Mouse (Mus musculus) testis, adult 2 months (tissue): Measurements from ENCODE around the gene Zfp595. TPM values are rescaled to one million over a fixed set of nuclear protein-coding genes. Genes with fewer than 3 reads are reported as not detected.
A peak's percentile ranks its signal among the peaks of the same experiment; 100 is the strongest.
"Not testable (repeated sequence)": the region's sequence is repeated elsewhere in the genome, so short reads cannot be mapped to it uniquely, and the experiment has no call there.

ENCODE experiments used
- H3K27ac ChIP-seq: fragments of 200-500 bp; 2 replicates; pipeline ENCODE4 v1.5.1; 2012; ENCODE audit warnings: low read depth, low read length; ENCODE audit not compliant: control insufficient read depth, insufficient read depth
- H3K27me3 ChIP-seq: fragments of 200-500 bp; 2 replicates; pipeline ENCODE4 v1.6.1; 2012; ENCODE audit warnings: mild to moderate bottlenecking, low read length, moderate library complexity; ENCODE audit not compliant: control insufficient read depth, insufficient read depth
- H3K36me3 ChIP-seq: fragments of 200-500 bp; 2 replicates; pipeline ENCODE4 v1.6.1; 2012; ENCODE audit warnings: mild to moderate bottlenecking, low read length; ENCODE audit not compliant: control insufficient read depth, insufficient read depth
- H3K4me1 ChIP-seq: fragments of 200-500 bp; 2 replicates; pipeline ENCODE4 v1.6.1; 2012; ENCODE audit warnings: low read length; ENCODE audit not compliant: control insufficient read depth, insufficient read depth
- H3K4me3 ChIP-seq: fragments of 200-500 bp; 2 replicates; pipeline ENCODE4 v1.5.1; 2012; ENCODE audit warnings: low read depth, mild to moderate bottlenecking, low read length, moderate library complexity, mixed read lengths; ENCODE audit not compliant: control insufficient read depth
- CTCF ChIP-seq: fragments of 200-500 bp; IDR thresholded peaks from 2 replicates; pipeline ENCODE4 v1.5.1; 2012; ENCODE audit warnings: low read depth, mild to moderate bottlenecking, inconsistent platforms, low read length, moderate library complexity; ENCODE audit not compliant: control insufficient read depth, insufficient read depth, insufficient replicate concordance
- POLR2A ChIP-seq: fragments of 200-500 bp; IDR thresholded peaks from 2 replicates; pipeline ENCODE4 v1.6.1; 2012; ENCODE audit warnings: low read depth, mild to moderate bottlenecking, inconsistent platforms, low read length, moderate library complexity; ENCODE audit not compliant: control insufficient read depth
- polyA plus RNA-seq: library from polyadenylated mRNA; depleted of rRNA; stranded (reverse); fragments of >200 nt; gene quantifications from 2 replicates; pipeline ENCODE4 v1.2.3, GENCODE M21; 2012; rRNA removed

The Zfp595 gene
- polyA plus RNA-seq, 1 experiment = 0.47 TPM

- Histone ChIP-seq H3K4me1 (peaks cover 3% of the 10 kb centered on the region), H3K27ac (no peak overlapping the region), H3K27me3 (no peaks in the 10 kb centered on the region), H3K4me3 (no peak overlapping the region; the same call in 1 of the 2 replicates), H3K36me3 (no peaks in the 10 kb centered on the region)
- TF ChIP-seq CTCF (no peak), POLR2A (no peak)
These were observed 25.7 kb downstream of the Zfp595 start for GRCm38 (mm10) chr13:67306718-67307117.

- Histone ChIP-seq H3K4me1 (peaks cover 3% of the 10 kb centered on the region), H3K36me3 (no peaks in the 10 kb centered on the region), H3K27ac (peak within 1 kb of the TSS; percentile 19), H3K4me3 (peak within 1 kb of the TSS; percentile 82), H3K27me3 (no peaks in the 10 kb centered on the region)
- TF ChIP-seq POLR2A (peak; percentile 63; the same call in 1 of the 2 replicates), CTCF (no peak)
These were observed 26.3 kb downstream of the Zfp595 start, which contains the start of gene Zfp457 for GRCm38 (mm10) chr13:67305822-67306672. Gene Zfp457 (minus strand): TSS chr13:67306485.

GRCm38 (mm10) chr13:67278314-67278713, 54.1 kb downstream of the Zfp595 start, which contains the start of gene Zfp458:
Gene Zfp458 (minus strand): TSS chr13:67278466.
- Histone ChIP-seq H3K27ac (no peak within 1 kb of the TSS), H3K27me3 (no peaks in the 10 kb centered on the region), H3K4me3 (peak within 1 kb of the TSS; percentile 80), H3K36me3 (no peaks in the 10 kb centered on the region), H3K4me1 (no peaks in the 10 kb centered on the region)
- TF ChIP-seq POLR2A (no peak), CTCF (no peak)

- H3K27ac ChIP-seq, H3K36me3 ChIP-seq, H3K4me1 ChIP-seq, H3K27me3 ChIP-seq: not testable (repeated sequence)
- peak overlapping the region; percentile 92 for H3K4me3 ChIP-seq
These were observed 62.8 kb downstream of the Zfp595 start for GRCm38 (mm10) chr13:67269383-67270065.

GRCm38 (mm10) chr13:67268568-67269369, 63.6 kb downstream of the Zfp595 start:
- TF ChIP-seq CTCF = no peak
- no peak for TF ChIP-seq POLR2A
- H3K4me3 ChIP-seq = peak overlapping the region; percentile 92
- H3K4me1 ChIP-seq = no peaks in the 10 kb centered on the region
- no peaks in the 10 kb centered on the region for H3K36me3 ChIP-seq
- no peaks in the 10 kb centered on the region for H3K27me3 ChIP-seq
- H3K27ac ChIP-seq = 0 out of 2 replicates have a peak overlapping the region, but pooled peaks have one; percentile 54

Other genes with a start within 250 kb of the Zfp595 start
- gene Zfp708, start 234.6 kb downstream of the Zfp595 start, polyA plus RNA-seq = 0.05 and 0.16 TPM in 2 replicates
- gene Gm28557, start 224.0 kb downstream of the Zfp595 start, polyA plus RNA-seq = 0.71 and 0.72 TPM in 2 replicates
- gene Rslcan18, start 216.3 kb downstream of the Zfp595 start, polyA plus RNA-seq = 0.06 and 0.11 TPM in 2 replicates
- gene Zfp759, start 210.9 kb downstream of the Zfp595 start, polyA plus RNA-seq = 3.3 and 3.9 TPM in 2 replicates
- gene Rsl1, start 159.4 kb downstream of the Zfp595 start, polyA plus RNA-seq = 0.37 and 0.77 TPM in 2 replicates
- 0.12 and 0.17 TPM in 2 replicates for gene Zfp455, start 138.1 kb downstream of the Zfp595 start, polyA plus RNA-seq
- 1.3 and 1.5 TPM in 2 replicates for gene Zfp458, start 54.1 kb downstream of the Zfp595 start, polyA plus RNA-seq
- 1.2 and 1.5 TPM in 2 replicates for gene Zfp457, start 26.1 kb downstream of the Zfp595 start, polyA plus RNA-seq
- not detected in 2 replicates for gene Gm28044, start 28.0 kb upstream of the Zfp595 start, polyA plus RNA-seq
- 0.19 and 0.27 TPM in 2 replicates for gene Zfp953, start 28.0 kb upstream of the Zfp595 start, polyA plus RNA-seq
- gene Gm28041, start 43.2 kb upstream of the Zfp595 start, polyA plus RNA-seq = not detected in 2 replicates
- gene Zfp456, start 43.2 kb upstream of the Zfp595 start, polyA plus RNA-seq = 0.06 and 0.09 TPM in 2 replicates
- gene Zfp429, start 67.2 kb upstream of the Zfp595 start, polyA plus RNA-seq = 0.17 and 0.60 TPM in 2 replicates
- gene Zfp459, start 88.8 kb upstream of the Zfp595 start, polyA plus RNA-seq = 0.14 and 0.62 TPM in 2 replicates
- gene Zfp874a, start 119.1 kb upstream of the Zfp595 start, polyA plus RNA-seq = 0.65 and 0.70 TPM in 2 replicates
- 0.85 and 0.86 TPM in 2 replicates for gene Zfp874b, start 151.7 kb upstream of the Zfp595 start, polyA plus RNA-seq
- gene Zfp58, start 168.0 kb upstream of the Zfp595 start, polyA plus RNA-seq = 2.8 and 3.2 TPM in 2 replicates
- not detected in 2 replicates for gene Gm26965, start 193.6 kb upstream of the Zfp595 start, polyA plus RNA-seq
- gene Zfp87, start 193.6 kb upstream of the Zfp595 start, polyA plus RNA-seq = 59.3 and 86.0 TPM in 2 replicates
- 2.0 and 2.6 TPM in 2 replicates for gene Zfp748, start 221.3 kb upstream of the Zfp595 start, polyA plus RNA-seq